Mouse (Mus musculus): ENCODE measurements at regions not wholly inside any gene's neighbourhood (a gene's known extent, or its start where the extent isn't known, plus 50 kb on each side); places are given as distances from the start of the nearest gene placed in this dataset.

DNA sequence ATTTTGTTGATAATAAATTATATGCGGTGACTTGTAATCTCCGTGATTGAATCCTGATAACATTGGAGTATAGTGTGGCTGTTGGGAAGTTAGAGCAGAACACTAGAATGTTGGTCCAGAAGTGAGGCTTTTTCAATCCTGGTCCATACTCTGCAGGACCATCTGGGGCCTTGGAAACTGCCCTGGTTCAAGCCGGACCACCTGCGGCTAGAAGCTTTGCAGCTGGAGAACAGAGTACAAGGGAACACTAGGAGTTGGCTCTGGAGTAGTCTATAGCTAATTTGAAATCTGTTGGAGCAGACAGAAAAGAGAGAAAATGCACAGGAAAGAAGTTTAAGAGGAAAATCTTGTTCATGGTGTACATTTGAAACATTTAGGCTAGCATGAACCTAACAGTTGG lies 79.0 kb downstream of the Casp12 start:
- H3K9ac ChIP-seq (replicated peaks; ENCODE audit: low read depth, low read length) = no peak overlapping the region
- H3K4me3 ChIP-seq (ENCODE audit: low read depth, low read length) = no peak overlapping the region
- H3K9me3 ChIP-seq (ENCODE audit: control insufficient read depth, low read length) = no peaks in the 10 kb centered on the region
- 96% methylated on average over 4 of the region's 4 CpGs for WGBS
- no peaks in the 10 kb centered on the region for H3K4me1 ChIP-seq (ENCODE audit: control insufficient read depth, insufficient read depth, low read length)
- no peak overlapping the region for H3K27ac ChIP-seq (ENCODE audit: low read depth, low read length)
- no peak for ATAC-seq (ENCODE audit: low read depth)
- H3K27me3 ChIP-seq (ENCODE audit: control insufficient read depth, insufficient read depth, low read length) = no peaks in the 10 kb centered on the region
- no peak overlapping the region for H3K4me2 ChIP-seq (ENCODE audit: low read depth, low read length)
- H3K36me3 ChIP-seq (ENCODE audit: control insufficient read depth, insufficient read depth, low read length) = no peaks in the 10 kb centered on the region

- Histone ChIP-seq H3K4me1 (ENCODE audit: control insufficient read depth, insufficient read depth, low read length) (no peaks in the 10 kb centered on the region), H3K27me3 (ENCODE audit: control insufficient read depth, insufficient read depth, low read length) (no peaks in the 10 kb centered on the region), H3K4me3 (ENCODE audit: low read depth, low read length) (no peak overlapping the region), H3K27ac (ENCODE audit: low read depth, low read length) (no peak overlapping the region), H3K9ac (replicated peaks; ENCODE audit: low read depth, low read length) (no peak overlapping the region), H3K9me3 (ENCODE audit: control insufficient read depth, low read length) (no peaks in the 10 kb centered on the region), H3K36me3 (ENCODE audit: control insufficient read depth, insufficient read depth, low read length) (no peaks in the 10 kb centered on the region), H3K4me2 (ENCODE audit: low read depth, low read length) (no peak overlapping the region)
- no peak for ATAC-seq (ENCODE audit: low read depth)
- WGBS = 81% methylated on average over 2 of the region's 2 CpGs
Observed at GRCm38 (mm10) chr9:5448180-5448579, 103.0 kb downstream of the Casp12 start.

DNA sequence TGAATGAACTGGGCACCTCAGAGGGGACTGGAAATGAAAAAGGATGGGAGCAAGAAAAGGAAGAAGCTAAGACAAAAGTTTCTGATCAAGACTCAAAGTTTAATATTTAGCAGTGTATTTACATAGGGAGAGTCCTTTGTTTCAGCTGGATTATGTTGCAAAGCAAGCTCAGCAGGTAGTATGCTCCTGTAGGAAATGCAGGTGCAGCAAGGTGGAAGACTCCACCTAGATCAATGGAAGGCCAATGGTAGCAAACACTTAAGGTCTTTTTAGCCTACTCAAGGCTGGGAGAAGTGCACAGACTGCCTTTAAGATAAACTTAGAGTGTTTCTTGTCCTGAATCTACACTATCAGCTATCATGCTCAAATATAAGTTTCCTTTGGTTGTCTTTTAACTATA lies 111.4 kb downstream of the Casp12 start:
- H3K9ac ChIP-seq (replicated peaks; ENCODE audit: low read depth, low read length) = no peak overlapping the region

DNA sequence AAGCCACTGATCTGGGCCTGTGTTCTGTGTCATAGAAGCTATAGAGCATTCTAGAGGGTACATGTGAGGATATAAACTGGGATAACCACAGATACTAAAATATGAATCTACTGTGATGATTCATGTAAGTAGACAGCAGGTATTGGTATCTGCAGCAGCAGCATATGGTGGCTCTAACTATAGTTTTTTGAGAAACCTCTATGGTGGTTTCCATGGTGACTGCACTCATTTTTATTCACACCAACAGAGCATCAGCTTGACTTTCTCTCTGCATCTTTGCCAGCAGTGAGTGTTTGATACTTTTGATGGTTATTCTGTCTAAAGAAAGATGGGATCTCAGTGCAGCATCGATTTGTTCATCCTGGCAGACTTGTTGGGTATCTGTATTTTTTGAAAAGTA lies 126.8 kb downstream of the Casp12 start:
- H3K4me2 ChIP-seq (ENCODE audit: low read depth, low read length) = no peak overlapping the region
- no peaks in the 10 kb centered on the region for H3K36me3 ChIP-seq (ENCODE audit: control insufficient read depth, insufficient read depth, low read length)
- H3K9ac ChIP-seq (replicated peaks; ENCODE audit: low read depth, low read length) = no peak overlapping the region
- H3K4me1 ChIP-seq (ENCODE audit: control insufficient read depth, insufficient read depth, low read length) = no peaks in the 10 kb centered on the region
- H3K4me3 ChIP-seq (ENCODE audit: low read depth, low read length) = no peak overlapping the region
- no peaks in the 10 kb centered on the region for H3K27me3 ChIP-seq (ENCODE audit: control insufficient read depth, insufficient read depth, low read length)
- WGBS = 76% methylated on average over 1 of the region's 1 CpGs
- no peak overlapping the region for H3K27ac ChIP-seq (ENCODE audit: low read depth, low read length)
- no peaks in the 10 kb centered on the region for H3K9me3 ChIP-seq (ENCODE audit: control insufficient read depth, low read length)
- ATAC-seq (ENCODE audit: low read depth) = no peak

More for the DNA sequence above, 111.4 kb downstream of the Casp12 start:
- no peak for ATAC-seq (ENCODE audit: low read depth)
- H3K27me3 ChIP-seq (ENCODE audit: control insufficient read depth, insufficient read depth, low read length) = no peaks in the 10 kb centered on the region
- H3K4me3 ChIP-seq (ENCODE audit: low read depth, low read length) = no peak overlapping the region
- H3K27ac ChIP-seq (ENCODE audit: low read depth, low read length) = no peak overlapping the region
- H3K4me1 ChIP-seq (ENCODE audit: control insufficient read depth, insufficient read depth, low read length) = no peaks in the 10 kb centered on the region
- no peak overlapping the region for H3K4me2 ChIP-seq (ENCODE audit: low read depth, low read length)
- H3K36me3 ChIP-seq (ENCODE audit: control insufficient read depth, insufficient read depth, low read length) = no peaks in the 10 kb centered on the region
- H3K9me3 ChIP-seq (ENCODE audit: control insufficient read depth, low read length) = no peaks in the 10 kb centered on the region

GRCm38 (mm10) chr9:5474271-5474670 lies 129.0 kb downstream of the Casp12 start:
- Histone ChIP-seq H3K4me1 (ENCODE audit: control insufficient read depth, insufficient read depth, low read length) (no peaks in the 10 kb centered on the region), H3K27ac (ENCODE audit: low read depth, low read length) (no peak overlapping the region), H3K9me3 (ENCODE audit: control insufficient read depth, low read length) (no peaks in the 10 kb centered on the region), H3K4me2 (ENCODE audit: low read depth, low read length) (no peak overlapping the region), H3K4me3 (ENCODE audit: low read depth, low read length) (no peak overlapping the region), H3K9ac (replicated peaks; ENCODE audit: low read depth, low read length) (no peak overlapping the region), H3K27me3 (ENCODE audit: control insufficient read depth, insufficient read depth, low read length) (no peaks in the 10 kb centered on the region), H3K36me3 (ENCODE audit: control insufficient read depth, insufficient read depth, low read length) (no peaks in the 10 kb centered on the region)
- no peak for ATAC-seq (ENCODE audit: low read depth)

DNA sequence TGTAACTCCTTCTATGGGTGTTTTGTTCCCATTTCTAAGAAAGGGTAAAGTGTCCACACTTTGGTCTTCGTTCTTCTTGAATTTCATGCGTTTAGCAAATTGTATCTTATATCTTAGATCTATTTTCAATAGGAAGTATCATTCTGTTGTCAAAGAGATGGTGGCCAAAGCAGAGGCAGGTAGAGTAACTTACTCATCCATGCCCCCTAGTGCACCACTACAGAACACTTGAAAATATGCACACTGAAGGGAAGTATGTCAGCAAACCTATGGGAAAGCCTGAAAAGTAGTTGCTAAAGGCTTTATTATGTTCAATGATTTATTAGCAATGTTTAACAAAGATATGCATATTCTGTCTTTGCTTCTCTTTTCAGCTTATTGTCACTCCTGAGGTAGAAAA lies 140.0 kb downstream of the Casp12 start:
- no peak overlapping the region for H3K4me2 ChIP-seq (ENCODE audit: low read depth, low read length)
- WGBS = 93% methylated on average over 2 of the region's 2 CpGs
- no peaks in the 10 kb centered on the region for H3K4me1 ChIP-seq (ENCODE audit: control insufficient read depth, insufficient read depth, low read length)
- H3K4me3 ChIP-seq (ENCODE audit: low read depth, low read length) = no peak overlapping the region
- H3K9me3 ChIP-seq (ENCODE audit: control insufficient read depth, low read length) = no peaks in the 10 kb centered on the region
- no peak overlapping the region for H3K9ac ChIP-seq (replicated peaks; ENCODE audit: low read depth, low read length)
- no peak for ATAC-seq (ENCODE audit: low read depth)
- H3K27ac ChIP-seq (ENCODE audit: low read depth, low read length) = no peak overlapping the region
- H3K27me3 ChIP-seq (ENCODE audit: control insufficient read depth, insufficient read depth, low read length) = no peaks in the 10 kb centered on the region
- no peaks in the 10 kb centered on the region for H3K36me3 ChIP-seq (ENCODE audit: control insufficient read depth, insufficient read depth, low read length)

DNA sequence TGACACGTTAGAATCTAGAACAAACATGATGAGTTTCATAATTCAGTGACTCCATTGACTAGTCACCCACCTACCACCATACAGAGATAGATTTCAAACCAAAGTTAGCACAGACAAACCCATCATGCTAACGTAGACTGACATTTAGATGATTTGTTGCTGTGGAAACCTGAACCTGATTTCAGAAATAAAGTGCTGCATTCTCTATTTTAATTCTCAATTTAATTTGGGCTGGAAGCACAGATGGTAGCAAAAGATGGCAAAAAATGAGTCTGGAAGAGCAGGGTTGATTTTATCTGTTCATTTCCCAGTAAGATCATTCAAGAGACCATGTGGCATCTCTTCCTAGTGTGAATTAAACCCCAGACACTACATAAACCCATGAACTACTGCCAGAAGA lies 151.6 kb downstream of the Casp12 start:
- Histone ChIP-seq H3K27me3 (ENCODE audit: control insufficient read depth, insufficient read depth, low read length) (no peaks in the 10 kb centered on the region), H3K9me3 (ENCODE audit: control insufficient read depth, low read length) (no peaks in the 10 kb centered on the region), H3K9ac (replicated peaks; ENCODE audit: low read depth, low read length) (no peak overlapping the region), H3K36me3 (ENCODE audit: control insufficient read depth, insufficient read depth, low read length) (no peaks in the 10 kb centered on the region), H3K27ac (ENCODE audit: low read depth, low read length) (no peak overlapping the region), H3K4me2 (ENCODE audit: low read depth, low read length) (no peak overlapping the region), H3K4me3 (ENCODE audit: low read depth, low read length) (no peak overlapping the region), H3K4me1 (ENCODE audit: control insufficient read depth, insufficient read depth, low read length) (no peaks in the 10 kb centered on the region)
- no peak for ATAC-seq (ENCODE audit: low read depth)
- WGBS = 82% methylated on average over 2 of the region's 2 CpGs

DNA sequence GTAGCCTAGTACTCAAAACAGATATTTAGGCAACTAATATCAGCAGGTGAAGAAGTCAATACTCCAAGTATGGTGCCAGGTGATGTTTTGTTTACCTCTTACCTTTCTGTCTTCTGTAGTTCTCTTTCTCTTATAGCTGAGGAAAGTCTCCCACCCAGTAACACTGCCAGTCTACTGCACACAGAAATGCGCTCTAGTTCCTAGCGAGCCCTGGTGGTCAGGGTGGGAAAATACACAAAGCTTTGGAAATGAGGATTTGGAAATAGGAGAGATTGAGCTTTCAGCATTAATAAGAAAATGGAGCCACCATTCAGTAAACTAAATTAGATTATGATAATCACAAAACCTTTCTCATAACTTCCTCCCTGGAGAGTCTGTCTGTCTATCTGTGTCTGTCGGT lies 153.1 kb downstream of the Casp12 start:
- no peaks in the 10 kb centered on the region for H3K9me3 ChIP-seq (ENCODE audit: control insufficient read depth, low read length)
- H3K36me3 ChIP-seq (ENCODE audit: control insufficient read depth, insufficient read depth, low read length) = no peaks in the 10 kb centered on the region
- WGBS = 67% methylated on average over 3 of the region's 3 CpGs
- H3K9ac ChIP-seq (replicated peaks; ENCODE audit: low read depth, low read length) = no peak overlapping the region
- H3K27ac ChIP-seq (ENCODE audit: low read depth, low read length) = no peak overlapping the region
- H3K4me1 ChIP-seq (ENCODE audit: control insufficient read depth, insufficient read depth, low read length) = no peaks in the 10 kb centered on the region
- H3K4me3 ChIP-seq (ENCODE audit: low read depth, low read length) = no peak overlapping the region
- no peak overlapping the region for H3K4me2 ChIP-seq (ENCODE audit: low read depth, low read length)
- H3K27me3 ChIP-seq (ENCODE audit: control insufficient read depth, insufficient read depth, low read length) = no peaks in the 10 kb centered on the region
- ATAC-seq (ENCODE audit: low read depth) = no peak

GRCm38 (mm10) chr9:5525762-5526360 lies 180.6 kb downstream of the Casp12 start:
- Histone ChIP-seq H3K4me3 (ENCODE audit: low read depth, low read length) (no peak overlapping the region), H3K27ac (ENCODE audit: low read depth, low read length) (no peak overlapping the region), H3K9ac (replicated peaks; ENCODE audit: low read depth, low read length) (no peak overlapping the region), H3K9me3 (ENCODE audit: control insufficient read depth, low read length) (no peaks in the 10 kb centered on the region), H3K27me3 (ENCODE audit: control insufficient read depth, insufficient read depth, low read length) (no peaks in the 10 kb centered on the region), H3K36me3 (ENCODE audit: control insufficient read depth, insufficient read depth, low read length) (no peaks in the 10 kb centered on the region), H3K4me2 (ENCODE audit: low read depth, low read length) (no peak overlapping the region), H3K4me1 (ENCODE audit: control insufficient read depth, insufficient read depth, low read length) (no peaks in the 10 kb centered on the region)
- no peak for ATAC-seq (ENCODE audit: low read depth)

GRCm38 (mm10) chr9:5542604-5543003 lies 197.4 kb downstream of the Casp12 start:
- Histone ChIP-seq H3K9ac (replicated peaks; ENCODE audit: low read depth, low read length) (no peak overlapping the region), H3K4me2 (ENCODE audit: low read depth, low read length) (no peak overlapping the region)
- no peak for ATAC-seq (ENCODE audit: low read depth)

More at GRCm38 (mm10) chr9:5542604-5543003, 197.4 kb downstream of the Casp12 start:
- no peaks in the 10 kb centered on the region for H3K27me3 ChIP-seq (ENCODE audit: control insufficient read depth, insufficient read depth, low read length)
- no peak overlapping the region for H3K27ac ChIP-seq (ENCODE audit: low read depth, low read length)
- no peaks in the 10 kb centered on the region for H3K4me1 ChIP-seq (ENCODE audit: control insufficient read depth, insufficient read depth, low read length)
- no peaks in the 10 kb centered on the region for H3K9me3 ChIP-seq (ENCODE audit: control insufficient read depth, low read length)
- H3K4me3 ChIP-seq (ENCODE audit: low read depth, low read length) = no peak overlapping the region
- H3K36me3 ChIP-seq (ENCODE audit: control insufficient read depth, insufficient read depth, low read length) = no peaks in the 10 kb centered on the region
- 70% methylated on average over 1 of the region's 1 CpGs for WGBS
